Mouse (Mus musculus) neutrophil, adult 5-6 weeks (primary cell): ENCODE measurements around the gene Aifm1. TPM values are rescaled to one million over a fixed set of nuclear protein-coding genes. Genes with fewer than 3 reads are reported as not detected.

ENCODE experiments used
- ATAC-seq: fragments of 151-379, 151-347 bp; 2 replicates; pipeline ENCODE4 v1.8.0; 2017; ENCODE audit warnings: mild to moderate bottlenecking, moderate TSS enrichment; ENCODE audit not compliant: insufficient number of reproducible peaks, poor library complexity, low FRiP score, severe bottlenecking; ENCODE audit errors: extremely low read depth
- total RNA-seq: library from RNA; stranded (forward); fragments of 200-1000 nt; gene quantifications from 2 replicates; pipeline ENCODE4 v1.2.3, GENCODE M21; 2017

Gene Aifm1
- total RNA-seq, 1 experiment from 2014 or later, result 24.4 TPM

GRCm38 (mm10) chrX:48429538-48429937 is 83.8 kb downstream of the Aifm1 start:
- ATAC-seq, result peak; percentile 48

DNA sequence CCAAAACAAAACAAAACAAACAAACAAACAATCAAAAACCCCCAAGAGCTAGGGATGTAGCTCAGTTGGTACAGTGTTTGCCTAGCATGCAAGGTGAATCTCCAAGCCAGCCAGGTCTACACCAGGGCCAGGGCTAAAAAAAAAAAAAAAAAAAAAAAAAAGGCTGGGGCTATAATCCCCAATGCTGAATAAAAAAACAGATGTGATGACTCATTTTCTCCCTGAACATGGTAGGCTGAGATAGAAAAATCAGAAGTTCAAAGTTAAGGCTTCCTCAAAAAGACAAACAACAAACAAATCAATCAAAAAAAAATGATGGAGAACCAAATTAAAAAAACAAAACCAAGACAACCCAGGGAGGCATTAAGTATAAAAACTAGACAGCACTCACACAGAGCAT is 84.3 kb downstream of the Aifm1 start:
- no peak for ATAC-seq

GRCm38 (mm10) chrX:48428642-48429041 is 84.7 kb downstream of the Aifm1 start:
- no peak for ATAC-seq

DNA sequence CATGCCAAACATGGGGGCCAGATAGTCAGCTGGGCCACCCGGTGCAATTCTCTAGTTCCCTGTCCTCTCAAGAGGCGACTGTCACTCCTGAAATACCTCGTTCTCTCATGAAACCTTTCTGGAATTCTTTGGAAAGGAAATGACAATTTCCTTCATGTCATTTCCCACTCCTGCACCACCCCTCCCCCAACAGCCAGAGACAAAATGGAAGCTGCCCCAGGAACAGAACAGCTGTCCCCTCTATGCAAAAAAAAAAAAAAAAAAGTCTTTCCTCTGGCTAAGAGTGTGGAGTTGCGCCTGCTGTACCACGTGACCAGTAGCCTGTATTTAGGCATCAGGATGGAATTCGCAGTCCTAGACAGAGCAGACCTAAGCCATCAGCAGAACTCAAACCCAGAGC is 85.1 kb downstream of the Aifm1 start:
- ATAC-seq, result no peak

- no peak for ATAC-seq
These were observed 88.1 kb downstream of the Aifm1 start for GRCm38 (mm10) chrX:48425280-48425679.

Other genes with a start within 250 kb of the Aifm1 start
- 4.5 and 8.7 TPM in 2 replicates for gene Bcorl1, start 172.2 kb downstream of the Aifm1 start, total RNA-seq
- 45.7 and 46.6 TPM in 2 replicates for gene Elf4, start 50.4 kb downstream of the Aifm1 start, total RNA-seq
- gene Rab33a, start 5.7 kb upstream of the Aifm1 start, total RNA-seq, result not detected in 2 replicates
- 14.7 and 16.8 TPM in 2 replicates for gene Zfp280c, start 80.9 kb upstream of the Aifm1 start, total RNA-seq
- 7.6 and 7.7 TPM in 2 replicates for gene Slc25a14, start 109.8 kb upstream of the Aifm1 start, total RNA-seq
- not detected in 2 replicates for gene Gpr119, start 160.9 kb upstream of the Aifm1 start, total RNA-seq
- 7.3 and 8.5 TPM in 2 replicates for gene Rbmx2, start 181.4 kb upstream of the Aifm1 start, total RNA-seq